Mouse (Mus musculus) hematopoietic multipotent progenitor cell, adult 10-12 weeks (in vitro differentiated cells): Measurements from ENCODE around the gene Wee2. TPM values are rescaled to one million over a fixed set of nuclear protein-coding genes. Genes with fewer than 3 reads are reported as not detected.

ENCODE experiments used
- polyA plus RNA-seq: library from polyadenylated mRNA; stranded (reverse); fragments of >175 nt; gene quantifications from 2 replicates; pipeline ENCODE4 v1.2.3, GENCODE M21; 2012; ENCODE audit warnings: low replicate concordance

Gene Wee2
- polyA plus RNA-seq = not detected in 2 replicates

GRCm38 (mm10) chr6:40438936-40439335, at the start of gene Wee2:
Wee2 (plus strand) TSS chr6:40439088.

GRCm38 (mm10) chr6:40436047-40436483, 2.8 kb upstream of the Wee2 start, which contains the start of gene E330009J07Rik:
E330009J07Rik (minus strand) TSS chr6:40436135.

GRCm38 (mm10) chr6:40470916-40471719, 32.2 kb downstream of the Wee2 start, which contains the start of gene Ssbp1:
Ssbp1 (plus strand) TSS chr6:40471352.

GRCm38 (mm10) chr6:40490933-40491332, 52.0 kb downstream of the Wee2 start, which contains the start of gene Tas2r137:
Tas2r137 (plus strand) TSS chr6:40491233.

GRCm38 (mm10) chr6:40493229-40493628, 54.3 kb downstream of the Wee2 start, which contains the start of gene Tas2r108:
Tas2r108 (plus strand) TSS chr6:40493529.

Other genes starting within 250 kb of the Wee2 start
- 3.6 and 4.9 TPM in 2 replicates for gene Agk, start 113.9 kb upstream of the Wee2 start, polyA plus RNA-seq
- 4.4 and 10.7 TPM in 2 replicates for gene E330009J07Rik, start 3.0 kb upstream of the Wee2 start, polyA plus RNA-seq
- gene Ssbp1, start 32.3 kb downstream of the Wee2 start, polyA plus RNA-seq = 22.6 and 26.0 TPM in 2 replicates
- gene Tas2r137, start 52.1 kb downstream of the Wee2 start, polyA plus RNA-seq = not detected in 2 replicates
- gene Tas2r108, start 54.4 kb downstream of the Wee2 start, polyA plus RNA-seq = not detected in 2 replicates
- gene Prss37, start 80.4 kb downstream of the Wee2 start, polyA plus RNA-seq = not detected in 2 replicates
- gene Olfr461, start 116.0 kb downstream of the Wee2 start, polyA plus RNA-seq = not detected in 2 replicates
- gene Olfr460, start 130.4 kb downstream of the Wee2 start, polyA plus RNA-seq = not detected in 2 replicates
- gene Clec5a, start 146.7 kb downstream of the Wee2 start, polyA plus RNA-seq = 0.13 and 0.51 TPM in 2 replicates
- not detected in 2 replicates for gene Tas2r138, start 174.2 kb downstream of the Wee2 start, polyA plus RNA-seq
- 0.10 and 0.53 TPM in 2 replicates for gene Mgam, start 189.7 kb downstream of the Wee2 start, polyA plus RNA-seq